Mouse (Mus musculus): Measurements from ENCODE around the gene Zbed5.
"Not testable (repeated sequence)": the region's sequence is repeated elsewhere in the genome, so short reads cannot be mapped to it uniquely, and the experiment has no call there.

Gene Zbed5

GRCm38 (mm10) chr5:129895198-129896088, at the start of gene Zbed5:
Gene Zbed5, plus strand, starts transcription at chr5:129895723.
- peak; percentile 82 to 86 for DNase-seq (ENCODE audit: low spot score in 2 of 2)

GRCm38 (mm10) chr5:129846752-129847557, 48.6 kb upstream of the Zbed5 start, which contains the start of gene Sumf2:
Gene Sumf2, plus strand, starts transcription at chr5:129846986.
- DNase-seq (ENCODE audit: low spot score in 2 of 2), result peak; percentile 91 to 92

GRCm38 (mm10) chr5:129847558-129847820, 48.0 kb upstream of the Zbed5 start:
- DNase-seq (ENCODE audit: low spot score in 2 of 2), result no peak

GRCm38 (mm10) chr5:129855163-129855562, 40.4 kb upstream of the Zbed5 start:
- no peak for DNase-seq (ENCODE audit: low spot score in 2 of 2)

GRCm38 (mm10) chr5:129856414-129856813, 39.1 kb upstream of the Zbed5 start:
- no peak for DNase-seq (ENCODE audit: low spot score in 2 of 2)

- DNase-seq (ENCODE audit: low spot score in 2 of 2), result no peak
Measured at GRCm38 (mm10) chr5:129862325-129862724, 33.2 kb upstream of the Zbed5 start.

- peak in 1 of 2 experiments; percentile 36 for DNase-seq (ENCODE audit: low spot score in 2 of 2)
Measured at GRCm38 (mm10) chr5:129864467-129864866, 31.1 kb upstream of the Zbed5 start.

GRCm38 (mm10) chr5:129865841-129866240, 29.7 kb upstream of the Zbed5 start:
- no peak for DNase-seq (ENCODE audit: low spot score in 2 of 2)

- DNase-seq (ENCODE audit: low spot score in 2 of 2), result no peak
Measured at GRCm38 (mm10) chr5:129869238-129869995, 26.1 kb upstream of the Zbed5 start.

- DNase-seq (ENCODE audit: low spot score in 2 of 2), result no peak
Measured at GRCm38 (mm10) chr5:129871238-129871637, 24.3 kb upstream of the Zbed5 start.

- no peak for DNase-seq (ENCODE audit: low spot score in 2 of 2)
Measured at GRCm38 (mm10) chr5:129873942-129874341, 21.6 kb upstream of the Zbed5 start.

- no peak for DNase-seq (ENCODE audit: low spot score in 2 of 2)
Measured at GRCm38 (mm10) chr5:129875098-129875497, 20.4 kb upstream of the Zbed5 start.

GRCm38 (mm10) chr5:129877731-129878455, 17.6 kb upstream of the Zbed5 start:
- peak; percentile 15 to 38 for DNase-seq (ENCODE audit: low spot score in 2 of 2)

GRCm38 (mm10) chr5:129878946-129879345, 16.6 kb upstream of the Zbed5 start:
- DNase-seq (ENCODE audit: low spot score in 2 of 2), result peak; percentile 27 to 34

GRCm38 (mm10) chr5:129879888-129880287, 15.6 kb upstream of the Zbed5 start:
- DNase-seq (ENCODE audit: low spot score in 2 of 2), result no peak

GRCm38 (mm10) chr5:129886271-129886670, 9.3 kb upstream of the Zbed5 start:
- no peak for DNase-seq (ENCODE audit: low spot score in 2 of 2)

- peak; percentile 89 to 95 for DNase-seq (ENCODE audit: low spot score in 2 of 2)
Measured at GRCm38 (mm10) chr5:129886911-129887636, 8.4 kb upstream of the Zbed5 start, which contains the start of gene Chchd2. Gene Chchd2, minus strand, starts transcription at chr5:129887470.

- DNase-seq (ENCODE audit: low spot score in 2 of 2), result not testable (repeated sequence)
Measured at GRCm38 (mm10) chr5:129890390-129890789, 5.1 kb upstream of the Zbed5 start.

- no peak for DNase-seq (ENCODE audit: low spot score in 2 of 2)
Measured at GRCm38 (mm10) chr5:129898449-129898848, 2.9 kb downstream of the Zbed5 start, which contains the start of gene Phkg1. Gene Phkg1, minus strand, starts transcription at chr5:129898549.

- DNase-seq (ENCODE audit: low spot score in 2 of 2), result no peak
Measured at GRCm38 (mm10) chr5:129907775-129908174, 12.3 kb downstream of the Zbed5 start.

All from frontal cortex, postnatal 14 days (tissue).